8 mouse cellular contexts compared by ENCODE assay signal in the genomic region with DNA sequence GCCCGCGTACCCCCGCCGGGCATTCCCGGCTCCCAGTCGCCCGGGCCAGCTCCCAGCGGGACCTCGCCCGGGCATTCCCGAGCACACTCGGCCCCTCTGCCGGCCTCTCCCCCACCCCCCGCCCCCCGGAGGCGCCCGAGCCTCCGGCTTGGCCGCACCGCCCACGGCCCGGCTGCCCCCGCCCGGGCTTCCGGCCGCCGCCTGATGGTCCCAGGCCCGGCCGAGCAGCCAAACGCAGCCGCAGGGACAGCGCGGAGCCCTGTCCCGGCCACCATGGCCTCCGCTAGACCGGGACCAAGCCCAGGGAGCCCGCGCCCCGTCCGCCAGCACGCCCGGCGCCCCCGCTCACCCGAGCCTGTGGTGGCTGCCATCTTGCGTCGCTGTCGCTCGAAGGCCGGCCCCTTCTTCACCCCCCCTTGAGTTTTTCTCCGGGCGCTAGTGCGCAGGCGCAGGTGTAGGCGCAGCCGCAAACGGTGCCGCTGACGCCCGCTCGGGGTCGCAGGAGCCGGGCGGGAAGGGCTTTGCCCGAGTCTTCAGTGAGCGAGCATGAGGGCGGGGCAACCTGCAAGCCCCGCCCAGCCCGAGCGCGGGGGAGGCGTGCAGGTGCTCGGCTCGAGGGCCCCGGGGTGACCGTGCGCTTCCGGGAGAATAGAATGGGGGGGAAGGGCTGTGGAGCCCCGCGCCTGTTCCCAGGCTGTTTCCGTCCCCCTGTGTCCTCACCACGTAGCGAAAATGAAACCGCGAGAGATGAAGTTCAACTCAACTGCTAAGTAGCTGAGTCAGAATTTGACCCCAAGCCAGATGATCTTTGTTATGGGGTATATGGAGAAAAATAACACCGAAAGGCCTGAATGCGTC. TPM values are rescaled to one million over a fixed set of nuclear protein-coding genes. Genes with fewer than 3 reads are reported as not detected.
DNase-seq lines count a peak whose midpoint lies in the region; ATAC-seq and TF ChIP-seq lines count a peak whose summit lies in the region.

Ube2v1 (minus strand) TSS at position 505 of the 858 bp plus-strand sequence.

- peak within 1 kb of the TSS; percentile 94 for H3K9ac ChIP-seq in embryonic facial prominence, embryonic 13.5 days
- peak within 1 kb of the TSS; percentile 93 for H3K9ac ChIP-seq in heart, adult 2 months (ENCODE audit: low read depth, low read length)
- peak within 1 kb of the TSS; percentile 94 for H3K9ac ChIP-seq in limb, embryonic 13.5 days
- H3K9ac ChIP-seq in midbrain, embryonic 16.5 days (ENCODE audit: low read depth, low read length): peak within 1 kb of the TSS; percentile 80

- no peaks in the 10 kb centered on the region for H3K27me3 ChIP-seq in embryonic facial prominence, embryonic 13.5 days
- H3K27me3 ChIP-seq in heart, adult 2 months (ENCODE audit: control insufficient read depth, insufficient read depth, low read length): no peaks in the 10 kb centered on the region
- H3K27me3 ChIP-seq in limb, embryonic 13.5 days: no peaks in the 10 kb centered on the region
- no peaks in the 10 kb centered on the region for H3K27me3 ChIP-seq in midbrain, embryonic 16.5 days (ENCODE audit: control insufficient read depth, insufficient read depth, low read depth, low read length)

- H3K4me1 ChIP-seq in embryonic facial prominence, embryonic 13.5 days: peaks cover 46% of the 10 kb centered on the region
- H3K4me1 ChIP-seq in heart, adult 2 months (ENCODE audit: control insufficient read depth, insufficient read depth, low read length): peaks cover 34% of the 10 kb centered on the region
- peaks cover 47% of the 10 kb centered on the region for H3K4me1 ChIP-seq in limb, embryonic 13.5 days
- H3K4me1 ChIP-seq in midbrain, embryonic 16.5 days (ENCODE audit: control insufficient read depth, insufficient read depth, low read length): peaks cover 33% of the 10 kb centered on the region

- peak within 1 kb of the TSS; percentile 90 for H3K27ac ChIP-seq in embryonic facial prominence, embryonic 13.5 days
- peak within 1 kb of the TSS; percentile 99 for H3K27ac ChIP-seq in heart, adult 2 months
- peak within 1 kb of the TSS; percentile 87 for H3K27ac ChIP-seq in limb, embryonic 13.5 days
- peak within 1 kb of the TSS; percentile 87 for H3K27ac ChIP-seq in midbrain, embryonic 16.5 days (ENCODE audit: low read length)

- intact Hi-C loops in heart, adult 2 months (cut with DNase I): no loop called here

- H3K9me3 ChIP-seq in embryonic facial prominence, embryonic 13.5 days: no peaks in the 10 kb centered on the region
- no peaks in the 10 kb centered on the region for H3K9me3 ChIP-seq in limb, embryonic 13.5 days
- H3K9me3 ChIP-seq in midbrain, embryonic 16.5 days (replicated peaks; ENCODE audit: control insufficient read depth, low read length, poor library complexity, severe bottlenecking): no peaks in the 10 kb centered on the region

- no peak for TF ChIP-seq EP300 in heart, adult 2 months (IDR thresholded peaks at IDR 0.05; ENCODE audit: insufficient read depth, low read depth, low read length)

- TF ChIP-seq POLR2A in heart, adult 2 months (IDR thresholded peaks at IDR 0.05; ENCODE audit: insufficient read depth, low read depth, low read length): peak; percentile 55

- TF ChIP-seq CTCF in heart, adult 2 months (IDR thresholded peaks at IDR 0.05): peak; percentile 51

- ATAC-seq in embryonic facial prominence, embryonic 13.5 days (ENCODE audit: insufficient number of reproducible peaks, insufficient read depth, low FRiP score, low TSS enrichment, low read depth): peak; percentile 86
- ATAC-seq in limb, embryonic 13.5 days (ENCODE audit: low FRiP score, low read depth): peak; percentile 91
- peak; percentile 65 for ATAC-seq in midbrain, embryonic 16.5 days

- peaks cover 11% of the 10 kb centered on the region for H3K79me2 ChIP-seq in heart, adult 2 months (replicated peaks; ENCODE audit: control insufficient read depth, insufficient read depth, low read length)

- peaks cover 21% of the 10 kb centered on the region for H3K36me3 ChIP-seq in embryonic facial prominence, embryonic 13.5 days
- H3K36me3 ChIP-seq in heart, adult 2 months (ENCODE audit: control insufficient read depth, insufficient read depth, low read length): no peaks in the 10 kb centered on the region
- H3K36me3 ChIP-seq in limb, embryonic 13.5 days: peaks cover 25% of the 10 kb centered on the region
- H3K36me3 ChIP-seq in midbrain, embryonic 16.5 days (ENCODE audit: control insufficient read depth, insufficient read depth, low read length): no peaks in the 10 kb centered on the region

- 1% methylated on average over 80 of the region's 87 CpGs for WGBS in embryonic facial prominence, embryonic 13.5 days
- under 1% methylated on average over 87 of the region's 87 CpGs for WGBS in heart, adult 2 months
- WGBS in limb, embryonic 13.5 days: under 1% methylated on average over 81 of the region's 87 CpGs
- under 1% methylated on average over 75 of the region's 87 CpGs for WGBS in midbrain, embryonic 16.5 days

- peak within 1 kb of the TSS; percentile 69 for H3K4me2 ChIP-seq in embryonic facial prominence, embryonic 13.5 days
- peak within 1 kb of the TSS; percentile 87 for H3K4me2 ChIP-seq in limb, embryonic 13.5 days (replicated peaks)
- peak within 1 kb of the TSS; percentile 76 for H3K4me2 ChIP-seq in midbrain, embryonic 16.5 days (ENCODE audit: low read length)

- peak; percentile 99 for DNase-seq in 3134 (ENCODE audit: extremely low read depth, insufficient read length, low spot score)
- DNase-seq in adrenal gland, postnatal 36 days: peak; percentile 97 to 98
- peak; percentile 98 to 99 for DNase-seq in heart, adult 2 months
- DNase-seq in kidney, adult 8-10 months: peak; percentile 97
- DNase-seq in spleen, postnatal 10 days (ENCODE audit: low spot score in 2 of 2): peak; percentile 96 to 97

- H3K4me3 ChIP-seq in embryonic facial prominence, embryonic 13.5 days: peak within 1 kb of the TSS; percentile 94
- peak within 1 kb of the TSS; percentile 95 for H3K4me3 ChIP-seq in heart, adult 2 months
- peak within 1 kb of the TSS; percentile 89 for H3K4me3 ChIP-seq in limb, embryonic 13.5 days
- peak within 1 kb of the TSS; percentile 63 for H3K4me3 ChIP-seq in midbrain, embryonic 16.5 days (ENCODE audit: low read depth, low read length)

RNA-seq across cellular contexts. Expression of gene Ube2v1, which starts in this region (rescaled TPM):
- total RNA-seq in adrenal gland, postnatal 36 days (2021): 100 to 1,000 TPM; 195 to 197 TPM
- polyA plus RNA-seq in embryonic facial prominence, embryonic 13.5 days (2015; fragmentation: Nextera tagmentation; extraction: Ambion mirVana): 243 and 262 TPM in 2 replicates
- total RNA-seq in heart, adult 2 months (2021): 100 to 1,000 TPM; 118 to 121 TPM
- polyA plus RNA-seq in heart, adult 2 months (2012; rRNA removed): 98.1 and 101 TPM in 2 replicates
- polyA plus RNA-seq in limb, embryonic 13.5 days (2015; fragmentation: Nextera tagmentation; extraction: Ambion mirVana): 268 and 284 TPM in 2 replicates
- polyA plus RNA-seq in midbrain, embryonic 16.5 days (2015; fragmentation: Nextera tagmentation; extraction: Ambion mirVana): 321 and 344 TPM in 2 replicates

Comparison
In these comparisons a context has a peak if more than half of its experiments do, and no peak if none do; other contexts are left out.
1. Peak in every context shown above with its lines: DNase-seq, ATAC-seq, H3K4me3 ChIP-seq and H3K27ac ChIP-seq.